Mouse (Mus musculus) lung, postnatal 0 days (tissue): Measurements from ENCODE around the gene Arhgap25. TPM values are rescaled to one million over a fixed set of nuclear protein-coding genes. Genes with fewer than 3 reads are reported as not detected.

ENCODE experiments used
- ATAC-seq: fragments of 200-750 bp; cut with Nextera tagmentation; 2 replicates; pipeline ENCODE4 v1.8.0; 2017; ENCODE audit warnings: moderate library complexity
- DNase-seq: peaks from one replicate; pipeline ENCODE4 v3.0.0-alpha.2; 2016; ENCODE audit warnings: low spot score
- H3K27ac ChIP-seq: fragments of 300-500 bp; sonication (generic); 2 replicates; pipeline ENCODE4 v1.5.1; 2014; ENCODE audit warnings: antibody characterized with exemption, mild to moderate bottlenecking, low read length, mixed read lengths
- H3K27me3 ChIP-seq: fragments of 300-500 bp; sonication (generic); replicated peaks from 2 replicates; pipeline ENCODE4 v1.6.1; 2014; ENCODE audit warnings: low read length, mixed read lengths; ENCODE audit not compliant: insufficient read depth
- H3K36me3 ChIP-seq: fragments of 300-500 bp; sonication (generic); 2 replicates; pipeline ENCODE4 v1.6.1; 2014; ENCODE audit warnings: low read length, mixed read lengths; ENCODE audit not compliant: insufficient read depth
- H3K4me1 ChIP-seq: fragments of 300-500 bp; sonication (generic); 2 replicates; pipeline ENCODE4 v1.6.1; 2014; ENCODE audit warnings: antibody characterized with exemption, low read depth, low read length, mixed read lengths; ENCODE audit not compliant: insufficient read depth
- H3K4me2 ChIP-seq: fragments of 300-500 bp; sonication (generic); replicated peaks from 2 replicates; pipeline ENCODE4 v1.6.1; 2014; ENCODE audit warnings: low read depth, mild to moderate bottlenecking, low read length, moderate library complexity, mixed read lengths
- H3K4me3 ChIP-seq: fragments of 300-500 bp; sonication (generic); 2 replicates; pipeline ENCODE4 v1.5.1; 2014; ENCODE audit warnings: low read depth, low read length
- H3K9ac ChIP-seq: fragments of 300-500 bp; sonication (generic); replicated peaks from 2 replicates; pipeline ENCODE4 v1.6.1; 2014; ENCODE audit warnings: low read depth, mild to moderate bottlenecking
- H3K9me3 ChIP-seq: fragments of 300-500 bp; sonication (generic); 2 replicates; pipeline ENCODE4 v1.6.1; 2016; ENCODE audit warnings: low read length, mixed read lengths
- CTCF ChIP-seq: IDR thresholded peaks from 2 replicates; pipeline ENCODE4 v1.5.1; 2016; ENCODE audit warnings: antibody characterized with exemption, mild to moderate bottlenecking
- EP300 ChIP-seq: IDR thresholded peaks from 2 replicates; pipeline ENCODE4 v1.6.1; 2016; ENCODE audit warnings: antibody characterized with exemption, mild to moderate bottlenecking, control low read depth
- WGBS: fragments of 180-500 bp; shearing (Covaris S2); extraction: QIAGEN DNeasy Blood & Tissue Kit; methylation state at CpG from one replicate; pipeline ENCODE4 v1.1.7; 2014; 5-methylcytosine and 5-hydroxymethylcytosine counted together
- polyA plus RNA-seq: library from polyadenylated mRNA; unstranded; fragments of >200 nt; fragmentation: Nextera tagmentation; extraction: Ambion mirVana; gene quantifications from 2 replicates; pipeline ENCODE4 v1.2.1, GENCODE M21; 2015

The Arhgap25 gene
- polyA plus RNA-seq, 1 experiment from 2014 or later, result 9.9 TPM

GRCm38 (mm10) chr6:87468372-87468771 lies 64.7 kb downstream of the Arhgap25 start:
- Histone ChIP-seq H3K27ac (no peak overlapping the region), H3K9me3 (no peaks in the 10 kb centered on the region), H3K27me3 (no peaks in the 10 kb centered on the region), H3K4me1 (no peaks in the 10 kb centered on the region), H3K4me3 (no peak overlapping the region), H3K36me3 (no peaks in the 10 kb centered on the region), H3K9ac (no peak overlapping the region), H3K4me2 (no peak overlapping the region)
- DNase-seq, result peak; percentile 35
- TF ChIP-seq CTCF, result no peak
- no peak for TF ChIP-seq EP300
- ATAC-seq, result no peak
- 44% methylated on average over 10 of the region's 10 CpGs for WGBS

GRCm38 (mm10) chr6:87467373-87467772 lies 65.7 kb downstream of the Arhgap25 start:
- no peaks in the 10 kb centered on the region for H3K27me3 ChIP-seq
- H3K4me3 ChIP-seq, result no peak overlapping the region
- ATAC-seq (no peak), DNase-seq (no peak)
- H3K4me1 ChIP-seq, result no peaks in the 10 kb centered on the region
- no peak overlapping the region for H3K27ac ChIP-seq
- H3K36me3 ChIP-seq, result no peaks in the 10 kb centered on the region
- 92% methylated on average over 1 of the region's 1 CpGs for WGBS
- TF ChIP-seq CTCF, result no peak
- TF ChIP-seq EP300, result no peak
- H3K9ac ChIP-seq, result no peak overlapping the region
- H3K9me3 ChIP-seq, result no peaks in the 10 kb centered on the region
- H3K4me2 ChIP-seq, result no peak overlapping the region

GRCm38 (mm10) chr6:87466221-87466620 lies 66.8 kb downstream of the Arhgap25 start:
- peak; percentile 93 for TF ChIP-seq CTCF
- no peak for TF ChIP-seq EP300
- ATAC-seq (peak; percentile 35; the same call in 1 of the 2 replicates), DNase-seq (peak; percentile 80)
- Histone ChIP-seq H3K4me1 (no peaks in the 10 kb centered on the region), H3K9me3 (no peaks in the 10 kb centered on the region), H3K9ac (no peak overlapping the region), H3K27ac (no peak overlapping the region), H3K4me3 (no peak overlapping the region), H3K4me2 (no peak overlapping the region), H3K27me3 (no peaks in the 10 kb centered on the region), H3K36me3 (no peaks in the 10 kb centered on the region)
- WGBS, result 17% methylated on average over 12 of the region's 12 CpGs

GRCm38 (mm10) chr6:87455507-87455906 lies 77.6 kb downstream of the Arhgap25 start:
- H3K36me3 ChIP-seq, result no peaks in the 10 kb centered on the region
- H3K27me3 ChIP-seq, result no peaks in the 10 kb centered on the region
- no peak overlapping the region for H3K9ac ChIP-seq
- H3K4me3 ChIP-seq, result no peak overlapping the region
- WGBS, result 20% methylated on average over 6 of the region's 6 CpGs
- H3K4me2 ChIP-seq, result no peak overlapping the region
- no peak overlapping the region for H3K27ac ChIP-seq
- TF ChIP-seq EP300 (no peak), CTCF (no peak)
- no peaks in the 10 kb centered on the region for H3K9me3 ChIP-seq
- ATAC-seq, result no peak
- H3K4me1 ChIP-seq, result no peaks in the 10 kb centered on the region
- no peak for DNase-seq

- Histone ChIP-seq H3K9ac (no peak overlapping the region), H3K9me3 (no peaks in the 10 kb centered on the region), H3K4me3 (no peak overlapping the region), H3K27me3 (no peaks in the 10 kb centered on the region), H3K36me3 (no peaks in the 10 kb centered on the region), H3K4me2 (no peak overlapping the region), H3K4me1 (no peaks in the 10 kb centered on the region), H3K27ac (no peak overlapping the region)
- DNase-seq, result no peak
- no peak for TF ChIP-seq EP300
- TF ChIP-seq CTCF, result no peak
- 59% methylated on average over 3 of the region's 3 CpGs for WGBS
- no peak for ATAC-seq
These were observed 81.3 kb downstream of the Arhgap25 start for GRCm38 (mm10) chr6:87451771-87452170.

GRCm38 (mm10) chr6:87451016-87451415 lies 82.0 kb downstream of the Arhgap25 start:
- Histone ChIP-seq H3K36me3 (no peaks in the 10 kb centered on the region), H3K27ac (no peak overlapping the region), H3K4me2 (no peak overlapping the region), H3K27me3 (no peaks in the 10 kb centered on the region), H3K9ac (no peak overlapping the region), H3K9me3 (no peaks in the 10 kb centered on the region), H3K4me3 (no peak overlapping the region), H3K4me1 (no peaks in the 10 kb centered on the region)
- DNase-seq (peak; percentile 40), ATAC-seq (no peak)
- WGBS, result 63% methylated on average over 3 of the region's 3 CpGs
- peak; percentile 76 for TF ChIP-seq CTCF
- no peak for TF ChIP-seq EP300

GRCm38 (mm10) chr6:87449534-87449933 lies 83.5 kb downstream of the Arhgap25 start:
- Histone ChIP-seq H3K9me3 (no peaks in the 10 kb centered on the region), H3K4me3 (no peak overlapping the region), H3K27me3 (no peaks in the 10 kb centered on the region), H3K4me2 (no peak overlapping the region), H3K36me3 (no peaks in the 10 kb centered on the region), H3K9ac (no peak overlapping the region), H3K4me1 (no peaks in the 10 kb centered on the region), H3K27ac (no peak overlapping the region)
- WGBS, result 60% methylated on average over 3 of the region's 3 CpGs
- TF ChIP-seq EP300, result no peak
- TF ChIP-seq CTCF, result no peak
- no peak for DNase-seq
- no peak for ATAC-seq
